Mouse (Mus musculus): Measurements from ENCODE around the gene Sap30. TPM values are rescaled to one million over a fixed set of nuclear protein-coding genes. Genes with fewer than 3 reads are reported as not detected.
"Not testable (repeated sequence)": the region's sequence is repeated elsewhere in the genome, so short reads cannot be mapped to it uniquely, and the experiment has no call there.

Sap30 gene
- total RNA-seq, 2 experiments from 2014 or later, result 9.8 to 13.9 TPM

DNA sequence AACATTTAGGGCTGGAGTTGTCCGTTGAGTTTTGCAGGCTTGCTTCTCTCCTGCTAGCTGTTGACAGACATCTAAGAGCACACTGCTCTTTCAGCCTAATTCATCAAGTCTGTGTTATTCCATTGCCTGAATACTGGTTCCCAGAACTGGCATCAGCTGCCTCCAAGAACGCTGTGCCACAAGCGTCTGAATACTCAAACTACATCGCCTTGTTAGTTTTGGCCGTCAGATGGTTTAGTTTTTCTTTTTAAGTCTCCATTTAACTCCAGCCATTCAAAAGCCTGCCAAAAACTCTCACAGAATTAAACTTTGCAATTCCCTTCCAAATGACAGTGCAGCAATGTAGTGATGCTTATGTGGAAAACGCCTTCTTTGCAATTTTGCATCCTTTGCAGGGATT, 30.5 kb downstream of the Sap30 start:
- Histone ChIP-seq H3K4me3 (peak overlapping the region; percentile 39), H3K27ac (peak overlapping the region; percentile 63)
- TF ChIP-seq CTCF (IDR thresholded peaks at IDR 0.05), result no peak
- intact Hi-C loops (cut with DNase I), result loop anchor here (2.0 kb wide), 1 partner anchor 30 kb away; the partner anchor contains the start of gene Sap30
- DNase-seq (ENCODE audit: extremely low spot score in 1 of 2, low spot score in 2 of 2), result no peak

DNA sequence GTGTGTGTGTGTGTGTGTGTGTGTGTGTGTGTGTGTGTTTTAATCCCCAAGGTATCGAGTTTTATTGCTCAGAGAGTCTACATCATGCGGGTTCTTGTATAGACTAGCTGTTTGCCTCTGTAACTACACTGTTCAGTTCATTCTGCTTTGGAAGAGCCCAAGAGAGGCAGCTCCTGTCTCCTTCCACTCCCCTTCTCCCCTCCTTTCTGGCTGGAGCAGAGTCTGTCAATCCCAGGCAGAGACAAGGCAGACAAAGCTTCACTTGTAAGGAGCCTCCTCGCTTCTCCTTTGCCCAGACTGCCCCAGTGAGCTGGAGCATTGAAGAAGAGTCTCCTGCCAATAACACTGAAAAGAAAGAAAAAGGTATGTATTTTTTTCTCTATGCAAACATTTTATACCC, 31.9 kb downstream of the Sap30 start, which contains the start of gene Scrg1:
Scrg1 (plus strand) TSS at position 159 of the 400 bp plus-strand sequence.
- no peak for TF ChIP-seq CTCF (IDR thresholded peaks at IDR 0.05)
- Histone ChIP-seq H3K4me3 (peak within 1 kb of the TSS; percentile 39), H3K27ac (peak within 1 kb of the TSS; percentile 63)
- intact Hi-C loops (cut with DNase I), result loop anchor here (2.0 kb wide), 1 partner anchor 31 kb away; the partner anchor contains the start of gene Sap30
- DNase-seq (ENCODE audit: extremely low spot score in 1 of 2, low spot score in 2 of 2), result no peak

GRCm38 (mm10) chr8:57453361-57453760, 34.3 kb downstream of the Sap30 start:
- no peak overlapping the region for H3K4me3 ChIP-seq
- no peak for TF ChIP-seq CTCF (IDR thresholded peaks at IDR 0.05)
- H3K27ac ChIP-seq, result no peak overlapping the region
- no peak for DNase-seq (ENCODE audit: extremely low spot score in 1 of 2, low spot score in 2 of 2)
- intact Hi-C loops (cut with DNase I), result no loop called here

DNA sequence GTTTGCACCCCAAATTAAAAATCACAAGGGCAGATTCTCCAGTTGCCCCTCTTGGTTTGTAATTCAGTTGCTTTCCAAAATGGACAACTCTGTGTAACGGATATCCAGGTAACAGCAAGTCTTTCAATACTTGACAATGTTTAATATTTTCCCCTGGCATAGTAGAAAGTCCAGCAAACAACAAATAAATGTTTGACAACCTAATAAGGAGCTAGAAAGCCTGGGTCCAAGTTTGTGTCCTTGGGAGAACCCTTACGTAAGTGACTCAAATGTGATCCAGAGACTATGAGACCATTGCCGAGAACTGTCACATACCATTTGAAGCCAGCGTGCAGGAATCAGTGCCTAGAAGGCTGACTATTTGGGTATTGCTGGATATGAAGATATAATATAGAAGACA, 35.8 kb downstream of the Sap30 start:
- TF ChIP-seq CTCF (IDR thresholded peaks at IDR 0.05), result no peak
- intact Hi-C loops (cut with DNase I), result no loop called here
- H3K4me3 ChIP-seq, result no peak overlapping the region
- no peak overlapping the region for H3K27ac ChIP-seq
- DNase-seq (ENCODE audit: extremely low spot score in 1 of 2, low spot score in 2 of 2), result no peak

- H3K4me3 ChIP-seq, result no peak overlapping the region
- intact Hi-C loops (cut with DNase I), result no loop called here
- H3K27ac ChIP-seq, result no peak overlapping the region
- no peak for TF ChIP-seq CTCF (IDR thresholded peaks at IDR 0.05)
- DNase-seq (ENCODE audit: extremely low spot score in 1 of 2, low spot score in 2 of 2), result no peak
Observed at GRCm38 (mm10) chr8:57450726-57451125, 36.9 kb downstream of the Sap30 start.

- DNase-seq (ENCODE audit: extremely low spot score in 1 of 2, low spot score in 2 of 2); H3K4me3 ChIP-seq; intact Hi-C loops (cut with DNase I); H3K27ac ChIP-seq: not testable (repeated sequence)
Observed at GRCm38 (mm10) chr8:57445901-57446300, 41.8 kb downstream of the Sap30 start.

DNA sequence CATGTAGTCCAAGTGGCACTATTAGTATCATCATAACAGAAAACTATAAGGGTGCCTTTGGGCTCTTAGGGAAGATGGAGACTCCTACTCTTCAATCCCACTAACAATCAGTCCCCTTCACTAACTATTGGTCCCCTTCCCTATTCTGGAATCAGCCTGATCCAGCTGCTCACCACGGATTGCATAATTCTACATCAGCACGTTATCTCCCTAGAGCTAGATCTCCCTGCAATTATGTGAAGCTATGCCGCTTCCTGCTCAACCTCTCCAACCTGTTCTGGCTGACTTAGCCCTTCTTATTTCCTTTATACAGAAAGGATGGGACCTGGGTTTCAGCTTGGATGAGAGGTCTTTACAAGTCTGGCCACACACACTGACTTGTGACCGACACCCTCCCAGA, 44.4 kb downstream of the Sap30 start:
- no peak for TF ChIP-seq CTCF (IDR thresholded peaks at IDR 0.05)
- intact Hi-C loops (cut with DNase I), result no loop called here
- no peak for DNase-seq (ENCODE audit: extremely low spot score in 1 of 2, low spot score in 2 of 2)

DNA sequence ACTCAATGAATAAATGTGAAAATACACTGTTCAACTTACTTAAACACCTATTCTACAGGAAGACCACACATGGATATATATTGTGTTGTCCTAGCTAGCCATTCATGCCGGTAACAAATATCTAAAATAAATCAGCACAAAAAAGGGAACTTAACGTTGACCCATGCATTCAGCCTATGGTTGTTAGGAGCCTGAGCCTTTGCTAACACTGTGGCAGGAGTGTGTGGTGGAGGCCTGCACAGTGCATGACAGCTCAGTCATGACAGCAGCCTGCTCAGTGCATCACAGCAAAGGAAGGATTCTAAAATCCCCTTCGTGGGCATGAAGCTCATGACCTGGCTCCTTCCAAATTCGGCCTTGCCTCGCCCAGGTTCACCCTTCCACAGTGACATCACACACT, 46.1 kb downstream of the Sap30 start:
- Histone ChIP-seq H3K4me3 (no peak overlapping the region), H3K27ac (no peak overlapping the region)
- intact Hi-C loops (cut with DNase I), result no loop called here
- no peak for DNase-seq (ENCODE audit: extremely low spot score in 1 of 2, low spot score in 2 of 2)
- no peak for TF ChIP-seq CTCF (IDR thresholded peaks at IDR 0.05)

More for the DNA sequence above, 44.4 kb downstream of the Sap30 start:
- Histone ChIP-seq H3K27ac (no peak overlapping the region), H3K4me3 (no peak overlapping the region)

DNA sequence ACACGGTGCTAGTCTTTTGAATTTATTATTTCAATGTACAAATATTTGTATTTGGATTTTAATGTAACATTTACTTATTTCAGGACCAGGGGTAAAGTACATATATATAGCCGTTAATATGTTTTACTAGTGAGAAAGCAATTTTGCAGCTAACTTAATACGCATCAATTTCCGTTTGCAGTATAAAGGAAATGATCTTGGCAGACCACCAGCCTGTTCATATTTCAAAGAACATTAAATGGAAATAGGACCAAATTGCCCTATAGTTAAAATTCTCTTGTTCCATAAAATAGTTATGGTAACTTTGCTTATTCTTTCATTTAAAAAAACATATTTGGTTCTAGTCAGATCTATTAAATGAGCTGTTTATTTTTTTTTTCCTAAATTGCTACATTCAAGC, 46.5 kb downstream of the Sap30 start:
- no peak overlapping the region for H3K27ac ChIP-seq
- DNase-seq (ENCODE audit: extremely low spot score in 1 of 2, low spot score in 2 of 2), result no peak
- intact Hi-C loops (cut with DNase I), result no loop called here
- TF ChIP-seq CTCF (IDR thresholded peaks at IDR 0.05), result no peak
- H3K4me3 ChIP-seq, result no peak overlapping the region

- intact Hi-C loops (cut with DNase I), result loop anchor here (10.0 kb wide), 1 partner anchor 218 kb away; the partner anchor contains the start of gene Galnt7
- no peak for DNase-seq (ENCODE audit: extremely low spot score in 1 of 2, low spot score in 2 of 2)
- Histone ChIP-seq H3K27ac (no peak overlapping the region), H3K4me3 (no peak overlapping the region)
- TF ChIP-seq CTCF (IDR thresholded peaks at IDR 0.05), result no peak
Observed at GRCm38 (mm10) chr8:57436437-57436796, 51.2 kb downstream of the Sap30 start.

- intact Hi-C loops (cut with DNase I), result loop anchor here (10.0 kb wide), 1 partner anchor 219 kb away; the partner anchor contains the start of gene Galnt7
- Histone ChIP-seq H3K4me3 (no peak overlapping the region), H3K27ac (no peak overlapping the region)
- no peak for TF ChIP-seq CTCF (IDR thresholded peaks at IDR 0.05)
- DNase-seq (ENCODE audit: extremely low spot score in 1 of 2, low spot score in 2 of 2), result peak; percentile 63 to 65
Observed at GRCm38 (mm10) chr8:57435768-57436436, 51.8 kb downstream of the Sap30 start.

DNA sequence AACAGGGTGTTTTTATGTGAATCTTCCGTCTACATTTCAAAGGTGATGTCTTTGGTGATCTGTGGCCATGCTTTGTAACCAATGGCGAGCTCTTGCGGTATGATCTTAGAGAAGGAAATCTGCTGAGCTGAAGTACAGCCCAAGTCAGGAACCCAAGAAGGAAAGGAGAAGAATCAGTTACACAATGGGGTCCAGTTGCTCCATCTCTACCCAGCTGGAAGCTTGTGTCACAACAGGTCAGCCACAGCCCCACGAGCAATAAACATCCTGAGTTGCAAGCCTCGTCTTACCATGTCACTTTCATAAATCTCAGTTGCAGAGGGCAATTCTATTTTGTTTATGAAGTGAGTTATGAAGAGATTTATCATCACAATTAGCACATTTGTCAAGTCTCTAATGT, 54.9 kb downstream of the Sap30 start:
- no peak overlapping the region for H3K4me3 ChIP-seq
- H3K27ac ChIP-seq, result no peak overlapping the region
- DNase-seq (ENCODE audit: extremely low spot score in 1 of 2, low spot score in 2 of 2), result no peak
- TF ChIP-seq CTCF (IDR thresholded peaks at IDR 0.05), result no peak
- intact Hi-C loops (cut with DNase I), result loop anchor here (10.0 kb wide), 1 partner anchor 222 kb away; the partner anchor contains the start of gene Galnt7

Other genes with a start within 250 kb of the Sap30 start
- gene Hand2, start 166.9 kb downstream of the Sap30 start, total RNA-seq (2021), result not detected
- 10 to 100 TPM; 41.1 to 42.5 TPM for gene Scrg1, start 31.9 kb downstream of the Sap30 start, total RNA-seq (2021)
- gene Hmgb2, start 24.0 kb upstream of the Sap30 start, total RNA-seq (2021), result 1 to 10 TPM; 3.9 to 6.4 TPM
- 10 to 100 TPM in 1 of 2 experiments, 1 to 10 TPM in 1; 9.6 to 12.6 TPM for gene Galnt7, start 165.2 kb upstream of the Sap30 start, total RNA-seq (2021)

Data from left cerebral cortex, adult 2 months (tissue).